Mouse (Mus musculus): ENCODE measurements at regions not wholly inside any gene's neighbourhood (a gene's known extent, or its start where the extent isn't known, plus 50 kb on each side); places are given as distances from the start of the nearest gene placed in this dataset.

GRCm38 (mm10) chr11:31736556-31737089 is 64.9 kb upstream of the Bod1 start:
- no peak overlapping the region for H3K4me3 ChIP-seq

GRCm38 (mm10) chr11:31738148-31739021 is 66.7 kb upstream of the Bod1 start:
- Histone ChIP-seq H3K4me3 (no peak overlapping the region), H3K27ac (no peak overlapping the region), H3K27me3 (no peaks in the 10 kb centered on the region), H3K9ac (no peak overlapping the region), H3K4me1 (peaks cover 13% of the 10 kb centered on the region), H3K36me3 (no peaks in the 10 kb centered on the region), H3K4me2 (replicated peaks) (no peak overlapping the region), H3K9me3 (no peaks in the 10 kb centered on the region)
- WGBS: 92% methylated on average over 5 of the region's 5 CpGs
- ATAC-seq (ENCODE audit: low FRiP score, low read depth): no peak

More at GRCm38 (mm10) chr11:31736556-31737089, 64.9 kb upstream of the Bod1 start:
- WGBS: 88% methylated on average over 4 of the region's 4 CpGs
- no peak overlapping the region for H3K4me2 ChIP-seq (replicated peaks)
- no peaks in the 10 kb centered on the region for H3K36me3 ChIP-seq
- no peaks in the 10 kb centered on the region for H3K9me3 ChIP-seq
- H3K27ac ChIP-seq: no peak overlapping the region
- H3K4me1 ChIP-seq: peaks cover 15% of the 10 kb centered on the region
- H3K27me3 ChIP-seq: no peaks in the 10 kb centered on the region
- H3K9ac ChIP-seq: no peak overlapping the region
- ATAC-seq (ENCODE audit: low FRiP score, low read depth): no peak

- H3K9ac ChIP-seq: no peak overlapping the region
- H3K4me3 ChIP-seq: no peak overlapping the region
- WGBS: 68% methylated on average over 5 of the region's 5 CpGs
- H3K36me3 ChIP-seq: no peaks in the 10 kb centered on the region
- no peaks in the 10 kb centered on the region for H3K27me3 ChIP-seq
- ATAC-seq (ENCODE audit: low FRiP score, low read depth): no peak
- H3K4me1 ChIP-seq: peaks cover 9% of the 10 kb centered on the region
- H3K9me3 ChIP-seq: no peaks in the 10 kb centered on the region
- H3K27ac ChIP-seq: no peak overlapping the region
- H3K4me2 ChIP-seq (replicated peaks): no peak overlapping the region
Observed at GRCm38 (mm10) chr11:31740409-31740808, 68.7 kb upstream of the Bod1 start.

- Histone ChIP-seq H3K4me2 (replicated peaks) (no peak overlapping the region), H3K27me3 (no peaks in the 10 kb centered on the region), H3K4me1 (peaks cover 20% of the 10 kb centered on the region), H3K27ac (no peak overlapping the region), H3K9me3 (no peaks in the 10 kb centered on the region), H3K9ac (no peak overlapping the region), H3K4me3 (no peak overlapping the region), H3K36me3 (no peaks in the 10 kb centered on the region)
- WGBS: 12% methylated on average over 1 of the region's 1 CpGs
- no peak for ATAC-seq (ENCODE audit: low FRiP score, low read depth)
Observed at GRCm38 (mm10) chr11:31742160-31742559, 70.5 kb upstream of the Bod1 start.

GRCm38 (mm10) chr11:31744076-31744785 is 72.5 kb upstream of the Bod1 start:
- no peak overlapping the region for H3K4me3 ChIP-seq
- H3K27ac ChIP-seq: no peak overlapping the region
- no peak for ATAC-seq (ENCODE audit: low FRiP score, low read depth)
- no peak overlapping the region for H3K4me2 ChIP-seq (replicated peaks)
- H3K9ac ChIP-seq: no peak overlapping the region
- no peaks in the 10 kb centered on the region for H3K27me3 ChIP-seq
- WGBS: 85% methylated on average over 12 of the region's 12 CpGs
- peaks cover 20% of the 10 kb centered on the region for H3K4me1 ChIP-seq
- no peaks in the 10 kb centered on the region for H3K36me3 ChIP-seq
- no peaks in the 10 kb centered on the region for H3K9me3 ChIP-seq

- H3K27me3 ChIP-seq: no peaks in the 10 kb centered on the region
- no peak overlapping the region for H3K27ac ChIP-seq
- no peak for ATAC-seq (ENCODE audit: low FRiP score, low read depth)
- 71% methylated on average over 16 of the region's 16 CpGs for WGBS
- no peak overlapping the region for H3K9ac ChIP-seq
- no peak overlapping the region for H3K4me3 ChIP-seq
- no peak overlapping the region for H3K4me2 ChIP-seq (replicated peaks)
- peaks cover 19% of the 10 kb centered on the region for H3K4me1 ChIP-seq
- no peaks in the 10 kb centered on the region for H3K9me3 ChIP-seq
- H3K36me3 ChIP-seq: no peaks in the 10 kb centered on the region
Observed at GRCm38 (mm10) chr11:31745028-31745865, 73.6 kb upstream of the Bod1 start.

- H3K9me3 ChIP-seq: no peaks in the 10 kb centered on the region
- H3K36me3 ChIP-seq: no peaks in the 10 kb centered on the region
- H3K27ac ChIP-seq: no peak overlapping the region
- H3K27me3 ChIP-seq: no peaks in the 10 kb centered on the region
- H3K4me1 ChIP-seq: peaks cover 13% of the 10 kb centered on the region
- no peak overlapping the region for H3K4me2 ChIP-seq (replicated peaks)
- H3K9ac ChIP-seq: no peak overlapping the region
- 39% methylated on average over 5 of the region's 5 CpGs for WGBS
- no peak for ATAC-seq (ENCODE audit: low FRiP score, low read depth)
- no peak overlapping the region for H3K4me3 ChIP-seq
Observed at GRCm38 (mm10) chr11:31745866-31746248, 74.2 kb upstream of the Bod1 start.

GRCm38 (mm10) chr11:31746488-31746887 is 74.8 kb upstream of the Bod1 start:
- Histone ChIP-seq H3K27me3 (no peaks in the 10 kb centered on the region), H3K9ac (no peak overlapping the region), H3K27ac (no peak overlapping the region), H3K4me1 (peaks cover 13% of the 10 kb centered on the region), H3K4me2 (replicated peaks) (no peak overlapping the region), H3K9me3 (no peaks in the 10 kb centered on the region), H3K36me3 (no peaks in the 10 kb centered on the region), H3K4me3 (no peak overlapping the region)
- ATAC-seq (ENCODE audit: low FRiP score, low read depth): 0 out of 2 replicates have a peak, but pooled peaks have one; percentile 12
- WGBS: 31% methylated on average over 6 of the region's 6 CpGs

- ATAC-seq (ENCODE audit: low FRiP score, low read depth): no peak
- Histone ChIP-seq H3K4me3 (no peak overlapping the region), H3K9ac (no peak overlapping the region)
Observed at GRCm38 (mm10) chr11:31746939-31747338, 75.3 kb upstream of the Bod1 start.

GRCm38 (mm10) chr11:31748275-31748815 is 76.7 kb upstream of the Bod1 start:
- 68% methylated on average over 5 of the region's 5 CpGs for WGBS

More at GRCm38 (mm10) chr11:31746939-31747338, 75.3 kb upstream of the Bod1 start:
- no peak overlapping the region for H3K4me2 ChIP-seq (replicated peaks)
- H3K36me3 ChIP-seq: no peaks in the 10 kb centered on the region
- H3K4me1 ChIP-seq: peaks cover 13% of the 10 kb centered on the region
- H3K9me3 ChIP-seq: no peaks in the 10 kb centered on the region
- WGBS: 77% methylated on average over 8 of the region's 8 CpGs
- no peak overlapping the region for H3K27ac ChIP-seq
- H3K27me3 ChIP-seq: no peaks in the 10 kb centered on the region

GRCm38 (mm10) chr11:31751274-31751673 is 79.6 kb upstream of the Bod1 start:
- Histone ChIP-seq H3K27me3 (no peaks in the 10 kb centered on the region), H3K9ac (no peak overlapping the region), H3K27ac (no peak overlapping the region), H3K4me1 (peaks cover 14% of the 10 kb centered on the region), H3K4me3 (no peak overlapping the region), H3K36me3 (no peaks in the 10 kb centered on the region), H3K9me3 (no peaks in the 10 kb centered on the region), H3K4me2 (replicated peaks) (no peak overlapping the region)
- 90% methylated on average over 1 of the region's 1 CpGs for WGBS
- ATAC-seq (ENCODE audit: low FRiP score, low read depth): no peak

More at GRCm38 (mm10) chr11:31748275-31748815, 76.7 kb upstream of the Bod1 start:
- no peaks in the 10 kb centered on the region for H3K27me3 ChIP-seq
- no peak overlapping the region for H3K4me2 ChIP-seq (replicated peaks)
- no peak overlapping the region for H3K9ac ChIP-seq
- H3K27ac ChIP-seq: no peak overlapping the region
- no peaks in the 10 kb centered on the region for H3K36me3 ChIP-seq
- no peak for ATAC-seq (ENCODE audit: low FRiP score, low read depth)
- no peaks in the 10 kb centered on the region for H3K9me3 ChIP-seq
- no peak overlapping the region for H3K4me3 ChIP-seq
- H3K4me1 ChIP-seq: peaks cover 13% of the 10 kb centered on the region
